Mouse (Mus musculus) intestine, postnatal 0 days (tissue): ENCODE data around the gene Kcnh7. TPM values are rescaled to one million over a fixed set of nuclear protein-coding genes. Genes with fewer than 3 reads are reported as not detected.

Experiments
- ATAC-seq: fragments of 200-750 bp; cut with Nextera tagmentation; 2 replicates; pipeline ENCODE4 v1.8.0; 2017; ENCODE audit warnings: mild to moderate bottlenecking, moderate TSS enrichment, moderate library complexity
- H3K27ac ChIP-seq: fragments of 300-500 bp; sonication (generic); 2 replicates; pipeline ENCODE4 v1.5.1; 2014; ENCODE audit warnings: mild to moderate bottlenecking, low read depth, low read length, moderate library complexity
- H3K27me3 ChIP-seq: fragments of 300-500 bp; sonication (generic); replicated peaks from 2 replicates; pipeline ENCODE4 v1.6.1; 2014; ENCODE audit warnings: low read length, mixed read lengths; ENCODE audit not compliant: control insufficient read depth, insufficient read depth
- H3K36me3 ChIP-seq: fragments of 300-500 bp; sonication (generic); 2 replicates; pipeline ENCODE4 v1.6.1; 2014; ENCODE audit warnings: mild to moderate bottlenecking, moderate library complexity; ENCODE audit not compliant: control insufficient read depth, insufficient read depth
- H3K4me1 ChIP-seq: fragments of 300-500 bp; sonication (generic); replicated peaks from 2 replicates; pipeline ENCODE4 v1.6.1; 2014; ENCODE audit warnings: antibody characterized with exemption, low read length, mixed read lengths; ENCODE audit not compliant: control insufficient read depth, insufficient read depth
- H3K4me2 ChIP-seq: fragments of 300-500 bp; sonication (generic); replicated peaks from 2 replicates; pipeline ENCODE4 v1.6.1; 2014; ENCODE audit warnings: low read depth, mild to moderate bottlenecking, moderate library complexity
- H3K4me3 ChIP-seq: fragments of 300-500 bp; sonication (generic); 2 replicates; pipeline ENCODE4 v1.5.1; 2014; ENCODE audit warnings: low read depth, low read length
- H3K9ac ChIP-seq: fragments of 300-500 bp; sonication (generic); 2 replicates; pipeline ENCODE4 v1.6.1; 2014; ENCODE audit warnings: mild to moderate bottlenecking, low read depth, low read length
- H3K9me3 ChIP-seq: fragments of 300-500 bp; sonication (generic); 2 replicates; pipeline ENCODE4 v1.6.1; 2016; ENCODE audit warnings: mixed run types; ENCODE audit not compliant: control insufficient read depth
- CTCF ChIP-seq: sonication (generic); IDR thresholded peaks from 2 replicates; pipeline ENCODE4 v1.5.1; 2016; ENCODE audit warnings: low read depth, mild to moderate bottlenecking, control low read depth, antibody characterized with exemption, moderate library complexity
- WGBS: fragments of 180-500 bp; shearing (Covaris S2); extraction: QIAGEN DNeasy Blood & Tissue Kit; methylation state at CpG from one replicate; pipeline ENCODE4 v1.1.7; 2014; 5-methylcytosine and 5-hydroxymethylcytosine counted together
- polyA plus RNA-seq: library from polyadenylated mRNA; unstranded; fragments of >200 nt; fragmentation: Nextera tagmentation; extraction: Ambion mirVana; gene quantifications from 2 replicates; pipeline ENCODE4 v1.2.1, GENCODE M21; 2015

Gene Kcnh7
- polyA plus RNA-seq, 1 experiment from 2014 or later, result 0.13 TPM

DNA sequence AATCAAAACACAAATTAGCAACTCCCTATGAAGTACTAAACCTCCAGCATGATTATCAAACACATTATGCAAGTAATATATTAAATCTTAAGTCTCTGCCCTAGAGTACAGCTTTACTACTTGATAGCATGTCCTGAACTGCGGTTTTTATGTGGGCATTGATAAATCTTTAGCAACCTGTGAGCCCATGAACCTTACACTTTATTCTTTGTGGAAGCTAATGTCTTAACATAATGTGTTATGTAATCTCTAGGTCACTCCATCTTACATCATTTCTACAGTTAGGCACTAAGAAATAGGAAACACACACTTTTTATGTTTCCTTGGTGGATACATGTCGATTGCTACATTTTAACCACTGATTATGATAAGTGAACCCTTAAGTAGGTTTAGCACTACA lies 437.8 kb downstream of the Kcnh7 start:
- H3K36me3 ChIP-seq, result no peaks in the 10 kb centered on the region
- H3K4me3 ChIP-seq, result no peak overlapping the region
- no peak overlapping the region for H3K9ac ChIP-seq
- no peaks in the 10 kb centered on the region for H3K4me1 ChIP-seq
- H3K27me3 ChIP-seq, result no peaks in the 10 kb centered on the region
- no peak overlapping the region for H3K4me2 ChIP-seq
- TF ChIP-seq CTCF, result no peak
- peak; percentile 56; the same call in 1 of the 2 replicates for ATAC-seq
- WGBS, result 56% methylated on average over 2 of the region's 2 CpGs
- no peak overlapping the region for H3K27ac ChIP-seq
- no peaks in the 10 kb centered on the region for H3K9me3 ChIP-seq

- H3K27me3 ChIP-seq, result no peaks in the 10 kb centered on the region
- H3K27ac ChIP-seq, result no peak overlapping the region
- no peaks in the 10 kb centered on the region for H3K36me3 ChIP-seq
- no peaks in the 10 kb centered on the region for H3K4me1 ChIP-seq
- H3K4me3 ChIP-seq, result no peak overlapping the region
- ATAC-seq, result no peak
- H3K9ac ChIP-seq, result no peak overlapping the region
- no peak overlapping the region for H3K4me2 ChIP-seq
- no peak for TF ChIP-seq CTCF
- no peaks in the 10 kb centered on the region for H3K9me3 ChIP-seq
- WGBS, result 73% methylated on average over 2 of the region's 2 CpGs
Observed at GRCm38 (mm10) chr2:62743098-62743497, 441.0 kb downstream of the Kcnh7 start.

- H3K9me3 ChIP-seq, result no peaks in the 10 kb centered on the region
- TF ChIP-seq CTCF, result no peak
- no peak overlapping the region for H3K4me2 ChIP-seq
- H3K36me3 ChIP-seq, result no peaks in the 10 kb centered on the region
- ATAC-seq, result no peak
- WGBS, result 69% methylated on average over 1 of the region's 1 CpGs
- H3K4me3 ChIP-seq, result no peak overlapping the region
- H3K9ac ChIP-seq, result no peak overlapping the region
- no peaks in the 10 kb centered on the region for H3K4me1 ChIP-seq
- no peaks in the 10 kb centered on the region for H3K27me3 ChIP-seq
- H3K27ac ChIP-seq, result no peak overlapping the region
Observed at GRCm38 (mm10) chr2:62730671-62731070, 453.4 kb downstream of the Kcnh7 start.

DNA sequence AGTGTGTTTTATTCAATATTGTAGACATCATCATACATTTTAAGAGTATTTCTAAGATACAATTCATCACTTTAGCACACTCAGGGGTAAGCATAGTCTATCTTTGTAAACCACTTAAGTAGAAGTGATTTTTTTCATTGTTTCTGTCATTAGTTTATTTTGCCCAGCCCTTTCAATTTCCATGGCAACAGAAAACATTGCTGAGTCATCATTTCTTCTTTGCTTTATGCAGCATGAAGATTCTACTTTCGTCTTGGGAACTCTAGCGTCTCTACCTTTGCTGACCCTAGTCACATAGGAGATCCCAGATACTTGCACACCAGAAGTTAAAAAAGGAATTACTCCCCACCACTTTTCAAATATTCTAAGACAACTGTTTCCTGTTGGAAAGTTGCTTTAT lies 456.4 kb downstream of the Kcnh7 start:
- 95% methylated on average over 2 of the region's 2 CpGs for WGBS
- ATAC-seq, result no peak
- H3K4me1 ChIP-seq, result no peaks in the 10 kb centered on the region
- H3K9me3 ChIP-seq, result no peaks in the 10 kb centered on the region
- no peaks in the 10 kb centered on the region for H3K36me3 ChIP-seq
- no peak overlapping the region for H3K4me3 ChIP-seq
- H3K27me3 ChIP-seq, result no peaks in the 10 kb centered on the region
- no peak overlapping the region for H3K9ac ChIP-seq
- TF ChIP-seq CTCF, result no peak
- H3K27ac ChIP-seq, result no peak overlapping the region
- H3K4me2 ChIP-seq, result no peak overlapping the region

- Histone ChIP-seq H3K4me2 (no peak overlapping the region), H3K4me1 (no peaks in the 10 kb centered on the region), H3K36me3 (no peaks in the 10 kb centered on the region), H3K9ac (no peak overlapping the region), H3K27me3 (no peaks in the 10 kb centered on the region), H3K9me3 (no peaks in the 10 kb centered on the region), H3K27ac (no peak overlapping the region), H3K4me3 (no peak overlapping the region)
- no peak for TF ChIP-seq CTCF
- no peak for ATAC-seq
- WGBS, result 16% methylated on average over 1 of the region's 1 CpGs
Observed at GRCm38 (mm10) chr2:62725946-62726345, 458.1 kb downstream of the Kcnh7 start.

GRCm38 (mm10) chr2:62718411-62718810 lies 465.7 kb downstream of the Kcnh7 start:
- Histone ChIP-seq H3K36me3 (no peaks in the 10 kb centered on the region), H3K4me2 (no peak overlapping the region), H3K27me3 (no peaks in the 10 kb centered on the region), H3K4me1 (no peaks in the 10 kb centered on the region), H3K9ac (no peak overlapping the region), H3K9me3 (no peaks in the 10 kb centered on the region), H3K27ac (no peak overlapping the region), H3K4me3 (no peak overlapping the region)
- no peak for ATAC-seq
- no peak for TF ChIP-seq CTCF
- WGBS, result 34% methylated on average over 1 of the region's 1 CpGs

DNA sequence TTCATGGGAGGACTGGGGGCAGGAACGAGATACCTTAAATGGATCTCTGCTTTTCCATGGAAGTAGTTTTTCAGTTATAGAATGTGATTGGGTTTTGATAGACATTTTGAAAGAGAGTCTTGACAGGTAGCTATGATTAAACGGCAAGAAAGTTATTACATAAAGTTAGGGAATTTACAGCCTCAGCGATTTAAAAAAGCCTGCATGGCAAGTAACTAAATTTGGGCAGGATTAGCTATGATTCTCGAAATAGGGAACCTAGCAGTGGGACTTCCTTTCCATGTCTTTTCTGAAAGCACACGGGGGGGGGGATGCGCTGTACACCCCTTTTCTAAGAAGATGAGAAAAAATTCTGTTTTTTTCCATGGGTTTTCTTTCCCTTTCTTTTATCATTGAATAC lies 466.8 kb downstream of the Kcnh7 start:
- Histone ChIP-seq H3K9ac (no peak overlapping the region), H3K4me1 (no peaks in the 10 kb centered on the region), H3K27ac (no peak overlapping the region), H3K4me2 (no peak overlapping the region), H3K36me3 (no peaks in the 10 kb centered on the region), H3K4me3 (no peak overlapping the region), H3K27me3 (no peaks in the 10 kb centered on the region), H3K9me3 (no peaks in the 10 kb centered on the region)
- ATAC-seq, result no peak
- WGBS, result 79% methylated on average over 6 of the region's 6 CpGs
- TF ChIP-seq CTCF, result no peak
